Mouse (Mus musculus) midbrain, embryonic 15.5 days (tissue): Measurements from ENCODE around the gene Ackr4. TPM values are rescaled to one million over a fixed set of nuclear protein-coding genes. Genes with fewer than 3 reads are reported as not detected.

Experiments
- ATAC-seq: fragments of 200-750 bp; cut with Nextera tagmentation; replicated peaks from 2 replicates; pipeline ENCODE4 v1.8.0; 2017; ENCODE audit warnings: moderate TSS enrichment
- H3K27ac ChIP-seq: fragments of 300-500 bp; sonication (generic); 2 replicates; pipeline ENCODE4 v1.5.1; 2015; ENCODE audit warnings: mild to moderate bottlenecking, inconsistent platforms
- H3K27me3 ChIP-seq: fragments of 300-500 bp; sonication (generic); replicated peaks from 2 replicates; pipeline ENCODE4 v1.6.1; 2015; ENCODE audit warnings: inconsistent platforms
- H3K36me3 ChIP-seq: fragments of 300-500 bp; sonication (generic); replicated peaks from 2 replicates; pipeline ENCODE4 v1.6.1; 2015; ENCODE audit warnings: inconsistent platforms
- H3K4me1 ChIP-seq: fragments of 300-500 bp; sonication (generic); 2 replicates; pipeline ENCODE4 v1.6.1; 2015; ENCODE audit warnings: inconsistent platforms
- H3K4me2 ChIP-seq: fragments of 300-500 bp; sonication (generic); 2 replicates; pipeline ENCODE4 v1.6.1; 2015; ENCODE audit warnings: inconsistent platforms, mild to moderate bottlenecking, moderate library complexity
- H3K4me3 ChIP-seq: fragments of 300-500 bp; sonication (generic); 2 replicates; pipeline ENCODE4 v1.5.1; 2015; ENCODE audit warnings: mild to moderate bottlenecking, inconsistent platforms
- H3K9ac ChIP-seq: fragments of 300-500 bp; sonication (generic); 2 replicates; pipeline ENCODE4 v1.6.1; 2015; ENCODE audit warnings: mild to moderate bottlenecking, inconsistent platforms
- H3K9me3 ChIP-seq: fragments of 300-500 bp; sonication (generic); 2 replicates; pipeline ENCODE4 v1.6.1; 2016; ENCODE audit warnings: inconsistent platforms
- WGBS: fragments of 180-500 bp; shearing (Covaris S2); methylation state at CpG from one replicate; pipeline ENCODE4 v1.1.7; 2015; ENCODE audit warnings: mixed read lengths; 5-methylcytosine and 5-hydroxymethylcytosine counted together
- polyA plus RNA-seq: library from polyadenylated mRNA; unstranded; fragments of >200 nt; fragmentation: Nextera tagmentation; extraction: Ambion mirVana; gene quantifications from 2 replicates; pipeline ENCODE4 v1.2.1, GENCODE M21; 2015

Ackr4 gene
- 0.80 and 1.1 TPM in 2 replicates for polyA plus RNA-seq

DNA sequence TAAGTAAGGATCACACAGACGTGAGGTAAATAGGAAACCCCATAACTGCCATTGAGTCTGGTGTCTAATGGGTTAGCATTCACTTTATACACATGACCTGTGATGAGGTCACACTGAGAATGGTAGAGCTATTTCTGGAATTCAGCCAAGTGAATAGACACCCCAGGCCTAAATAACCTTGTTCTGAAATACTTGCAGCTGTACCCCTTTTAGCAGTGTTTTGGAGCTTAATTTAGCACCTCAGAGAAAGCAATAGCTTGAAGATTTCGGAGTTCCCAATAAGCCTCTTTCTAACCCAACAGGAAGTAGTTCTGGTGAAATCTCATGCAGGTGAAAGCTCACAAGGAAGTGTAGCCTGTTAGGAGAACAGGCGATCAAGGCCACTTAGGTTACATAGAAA, at the start of gene Ackr4:
Gene Ackr4, minus strand, starts transcription at position 101 of the 400 bp plus-strand sequence.
- H3K27ac ChIP-seq = peak within 1 kb of the TSS; percentile 60
- H3K4me2 ChIP-seq = no peak within 1 kb of the TSS
- WGBS = 74% methylated on average over 3 of the region's 3 CpGs
- ATAC-seq = no peak
- H3K9ac ChIP-seq = no peak within 1 kb of the TSS
- no peaks in the 10 kb centered on the region for H3K36me3 ChIP-seq
- H3K4me1 ChIP-seq = peaks cover 9% of the 10 kb centered on the region; the same call in 1 of the 2 replicates
- no peak within 1 kb of the TSS for H3K4me3 ChIP-seq
- no peaks in the 10 kb centered on the region for H3K9me3 ChIP-seq
- H3K27me3 ChIP-seq = no peaks in the 10 kb centered on the region

DNA sequence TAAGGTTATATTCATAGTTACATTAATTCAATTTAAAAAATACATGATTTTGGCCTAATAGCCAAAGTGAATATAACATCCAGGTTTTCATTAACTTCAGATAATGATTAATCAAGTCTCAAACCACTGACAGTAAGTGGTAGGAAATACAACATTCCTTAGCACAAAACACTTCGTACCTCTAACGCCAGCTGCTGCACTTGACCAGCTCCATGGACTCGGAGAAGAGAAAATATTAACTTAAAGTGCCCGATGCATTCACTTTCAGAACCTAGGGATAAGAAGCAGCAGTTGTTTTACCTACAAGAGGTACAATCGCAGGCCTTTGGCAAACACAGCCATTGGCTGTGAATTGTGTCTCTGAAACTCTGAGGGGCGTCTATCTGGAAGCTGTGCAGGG, 45.6 kb upstream of the Ackr4 start:
- Histone ChIP-seq H3K27me3 (no peaks in the 10 kb centered on the region), H3K4me3 (no peak overlapping the region), H3K9me3 (no peaks in the 10 kb centered on the region), H3K36me3 (peaks cover 46% of the 10 kb centered on the region), H3K9ac (no peak overlapping the region), H3K4me2 (no peak overlapping the region), H3K27ac (no peak overlapping the region), H3K4me1 (no peaks in the 10 kb centered on the region)
- WGBS = 92% methylated on average over 6 of the region's 6 CpGs
- ATAC-seq = no peak

DNA sequence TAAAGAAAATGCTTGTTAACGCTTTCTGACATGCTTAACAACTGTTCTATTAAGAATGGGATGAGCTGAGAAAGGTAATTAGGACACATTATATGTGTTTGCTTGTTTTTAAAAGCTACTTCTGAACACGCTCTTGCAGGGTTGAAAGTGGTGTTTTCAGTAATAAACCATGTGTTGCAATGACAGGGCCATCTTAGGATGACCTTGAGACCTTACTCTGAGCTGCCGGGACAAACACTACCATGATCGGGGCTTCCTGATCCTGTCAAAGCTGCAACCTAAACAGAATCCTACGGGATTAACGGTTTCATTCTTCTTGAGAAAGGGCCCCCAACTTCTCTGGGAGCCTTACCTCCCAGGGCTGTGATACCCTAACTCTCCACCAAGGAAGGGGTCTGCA, 44.9 kb upstream of the Ackr4 start:
- Histone ChIP-seq H3K9ac (no peak overlapping the region), H3K4me2 (no peak overlapping the region), H3K9me3 (no peaks in the 10 kb centered on the region), H3K4me1 (no peaks in the 10 kb centered on the region), H3K27me3 (no peaks in the 10 kb centered on the region), H3K36me3 (peaks cover 42% of the 10 kb centered on the region), H3K4me3 (no peak overlapping the region), H3K27ac (no peak overlapping the region)
- ATAC-seq = no peak
- 93% methylated on average over 6 of the region's 6 CpGs for WGBS

DNA sequence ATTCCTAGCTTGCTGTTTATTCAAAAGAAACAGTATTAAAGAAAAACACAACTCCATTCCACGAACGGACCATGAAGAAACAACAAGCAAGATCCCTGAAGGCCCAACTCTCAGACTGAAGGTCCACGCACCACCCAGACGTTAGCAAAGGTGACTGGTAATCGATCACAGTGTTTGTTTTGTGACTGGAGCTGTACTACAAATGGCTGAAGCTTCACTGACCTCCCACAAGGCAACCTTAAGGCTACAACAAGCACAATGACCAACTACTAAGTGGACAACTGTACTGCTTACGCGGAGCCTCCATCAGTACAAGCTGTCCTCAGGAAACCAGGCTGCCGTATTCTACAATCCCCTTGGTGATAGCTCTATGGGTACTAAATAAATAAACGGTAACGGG, 43.3 kb upstream of the Ackr4 start:
- Histone ChIP-seq H3K9me3 (no peaks in the 10 kb centered on the region), H3K27ac (no peak overlapping the region), H3K36me3 (peaks cover 41% of the 10 kb centered on the region), H3K9ac (no peak overlapping the region), H3K27me3 (no peaks in the 10 kb centered on the region), H3K4me2 (no peak overlapping the region), H3K4me1 (no peaks in the 10 kb centered on the region), H3K4me3 (no peak overlapping the region)
- no peak for ATAC-seq
- WGBS = 94% methylated on average over 10 of the region's 10 CpGs

DNA sequence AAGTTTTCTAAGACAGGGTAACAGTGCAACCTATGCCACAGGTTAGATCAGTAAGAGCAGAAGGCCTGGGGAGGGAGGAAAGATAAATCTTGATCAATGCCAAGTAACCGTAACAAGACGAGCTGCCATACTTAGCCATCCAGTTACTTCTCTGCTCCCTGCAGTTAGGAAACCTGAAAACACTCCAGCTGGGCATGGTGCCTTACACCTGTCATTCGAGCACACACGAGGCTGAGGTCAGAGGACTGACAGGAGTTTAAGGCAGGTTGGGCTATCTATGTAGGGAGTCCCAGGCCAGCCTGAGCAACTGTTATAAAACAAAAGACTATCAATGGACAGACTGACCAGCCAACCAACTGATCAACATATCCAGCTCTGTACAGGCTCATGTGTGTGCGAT, 39.2 kb upstream of the Ackr4 start:
- ATAC-seq = no peak
- Histone ChIP-seq H3K4me3 (no peak overlapping the region), H3K27ac (no peak overlapping the region), H3K4me1 (no peaks in the 10 kb centered on the region), H3K9ac (no peak overlapping the region), H3K9me3 (no peaks in the 10 kb centered on the region), H3K4me2 (no peak overlapping the region), H3K36me3 (peaks cover 45% of the 10 kb centered on the region), H3K27me3 (no peaks in the 10 kb centered on the region)
- WGBS = 93% methylated on average over 5 of the region's 5 CpGs

DNA sequence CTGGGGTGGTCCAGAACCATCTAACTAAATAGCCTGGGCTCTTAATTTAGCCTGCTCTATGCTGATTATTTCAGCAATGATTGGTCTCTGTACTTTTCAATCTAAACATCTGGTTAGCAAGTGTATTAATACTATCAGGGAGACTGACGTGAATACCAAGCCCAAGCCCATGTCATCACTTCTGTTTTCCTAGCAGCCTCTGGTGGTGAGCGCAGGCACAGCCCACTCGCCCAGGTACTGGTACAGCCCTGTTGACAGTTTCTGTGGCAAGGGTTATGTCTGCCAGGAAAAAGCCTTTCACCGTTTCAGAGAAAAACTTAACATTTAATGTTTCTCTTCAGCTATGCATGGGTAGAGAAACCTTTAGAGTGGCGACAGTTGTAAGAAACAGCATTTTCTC, 37.5 kb upstream of the Ackr4 start:
- peaks cover 59% of the 10 kb centered on the region for H3K36me3 ChIP-seq
- no peak overlapping the region for H3K4me2 ChIP-seq
- no peak overlapping the region for H3K9ac ChIP-seq
- H3K4me3 ChIP-seq = no peak overlapping the region
- H3K4me1 ChIP-seq = no peaks in the 10 kb centered on the region
- no peak overlapping the region for H3K27ac ChIP-seq
- H3K9me3 ChIP-seq = no peaks in the 10 kb centered on the region
- WGBS = 90% methylated on average over 5 of the region's 5 CpGs
- ATAC-seq = no peak
- no peaks in the 10 kb centered on the region for H3K27me3 ChIP-seq

DNA sequence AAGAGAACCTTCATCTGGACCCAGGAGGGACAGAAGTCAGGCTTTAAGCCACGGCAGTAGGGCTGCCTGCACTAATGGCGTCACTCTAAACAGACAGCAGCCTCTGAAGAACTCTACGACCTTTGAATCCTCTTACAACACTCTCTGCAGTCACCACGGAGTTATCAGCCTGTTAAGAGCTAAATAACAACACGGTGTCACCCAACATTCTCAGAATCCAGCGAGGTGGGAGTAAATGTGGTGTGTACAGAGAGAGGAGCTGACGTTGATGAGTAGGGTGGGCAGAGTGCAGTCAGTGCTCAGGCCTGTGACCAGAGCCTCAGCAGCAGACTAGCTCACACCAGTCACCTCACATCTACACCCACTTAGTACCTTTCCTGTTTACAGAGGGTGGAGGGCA, 34.4 kb upstream of the Ackr4 start:
- no peak for ATAC-seq
- no peak overlapping the region for H3K27ac ChIP-seq
- WGBS = 89% methylated on average over 7 of the region's 7 CpGs
- H3K4me2 ChIP-seq = no peak overlapping the region
- no peaks in the 10 kb centered on the region for H3K9me3 ChIP-seq
- H3K4me3 ChIP-seq = no peak overlapping the region
- no peak overlapping the region for H3K9ac ChIP-seq
- H3K36me3 ChIP-seq = peaks cover 67% of the 10 kb centered on the region
- H3K4me1 ChIP-seq = no peaks in the 10 kb centered on the region
- H3K27me3 ChIP-seq = no peaks in the 10 kb centered on the region

DNA sequence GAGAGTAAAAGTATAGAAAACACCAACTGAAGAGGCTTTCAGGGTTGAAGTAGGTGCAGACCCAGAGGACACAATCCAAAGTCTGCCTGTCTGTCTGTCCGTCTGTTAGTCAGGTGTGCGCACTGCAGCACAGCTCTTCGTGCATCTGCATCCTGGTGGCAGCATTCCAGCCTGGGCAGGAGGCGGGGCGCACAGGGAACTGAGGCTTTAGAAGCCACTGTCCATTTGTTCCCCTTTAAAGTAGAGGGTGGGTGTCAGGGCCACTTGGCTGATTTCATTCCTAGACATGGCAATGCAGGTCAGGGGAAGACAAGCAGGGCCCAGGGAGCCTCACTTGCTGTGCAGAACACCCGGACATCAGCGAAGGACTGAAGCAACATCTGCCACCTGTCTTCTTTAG, 30.6 kb upstream of the Ackr4 start:
- H3K9ac ChIP-seq = no peak overlapping the region
- H3K27ac ChIP-seq = no peak overlapping the region
- ATAC-seq = no peak

DNA sequence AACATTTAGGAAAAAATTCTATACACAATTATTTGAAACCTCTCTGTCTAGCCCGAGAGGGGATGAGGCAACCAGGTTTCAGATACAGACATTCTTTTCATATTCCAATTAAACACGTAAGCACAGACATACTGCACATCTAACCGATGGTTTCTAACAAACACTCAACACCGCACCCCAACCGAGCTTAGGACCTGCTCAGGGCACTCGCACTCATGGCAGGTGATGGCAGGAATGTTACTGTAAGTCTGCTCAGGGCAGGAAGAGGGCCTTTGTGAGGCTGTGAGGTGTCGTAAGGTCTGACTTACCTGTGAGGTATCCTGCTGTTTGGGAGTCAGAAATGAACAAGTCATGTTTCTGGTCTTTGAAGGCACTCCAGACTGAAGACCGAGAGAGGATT, 29.8 kb upstream of the Ackr4 start:
- no peak overlapping the region for H3K4me2 ChIP-seq
- no peak overlapping the region for H3K27ac ChIP-seq
- H3K4me3 ChIP-seq = no peak overlapping the region
- no peaks in the 10 kb centered on the region for H3K9me3 ChIP-seq
- no peaks in the 10 kb centered on the region for H3K27me3 ChIP-seq
- 96% methylated on average over 8 of the region's 8 CpGs for WGBS
- no peak overlapping the region for H3K9ac ChIP-seq
- no peak for ATAC-seq
- H3K36me3 ChIP-seq = peaks cover 78% of the 10 kb centered on the region
- H3K4me1 ChIP-seq = no peaks in the 10 kb centered on the region

More for the DNA sequence above, 30.6 kb upstream of the Ackr4 start:
- Histone ChIP-seq H3K4me1 (no peaks in the 10 kb centered on the region), H3K4me3 (no peak overlapping the region), H3K36me3 (peaks cover 79% of the 10 kb centered on the region), H3K27me3 (no peaks in the 10 kb centered on the region), H3K9me3 (no peaks in the 10 kb centered on the region), H3K4me2 (no peak overlapping the region)
- 95% methylated on average over 7 of the region's 7 CpGs for WGBS

DNA sequence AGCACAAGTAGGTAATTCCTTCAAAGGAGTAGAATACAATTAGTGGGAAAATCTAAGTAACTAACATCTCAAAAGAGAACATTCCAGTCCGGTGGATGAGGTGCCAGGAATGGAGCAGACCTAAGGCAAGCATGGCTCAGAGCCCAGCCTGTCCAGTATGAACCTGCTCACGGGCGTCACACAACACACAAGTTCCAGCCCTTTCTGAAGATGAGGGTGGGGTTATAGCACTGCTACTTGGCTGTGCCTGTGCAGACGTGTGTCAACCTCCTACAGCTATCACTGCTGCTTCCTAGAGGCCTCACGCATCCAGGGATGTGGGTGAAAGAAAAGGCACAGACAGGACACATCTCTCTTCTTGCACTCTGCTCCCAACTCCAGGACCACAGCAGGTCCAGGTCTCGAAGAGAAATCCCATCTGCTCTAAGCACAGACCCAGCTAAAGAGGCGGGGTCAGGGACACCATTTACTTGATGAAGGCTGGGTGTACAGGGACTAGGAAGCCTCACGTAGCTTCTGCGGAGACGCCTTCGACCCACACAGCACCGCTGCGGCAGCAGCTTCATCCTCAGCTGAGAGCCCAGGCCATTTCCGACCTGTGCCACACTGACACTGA, 28.5 kb upstream of the Ackr4 start:
- Histone ChIP-seq H3K27ac (no peak overlapping the region), H3K36me3 (peaks cover 75% of the 10 kb centered on the region), H3K4me1 (no peaks in the 10 kb centered on the region), H3K9ac (no peak overlapping the region), H3K27me3 (no peaks in the 10 kb centered on the region), H3K4me2 (no peak overlapping the region), H3K4me3 (no peak overlapping the region), H3K9me3 (no peaks in the 10 kb centered on the region)
- ATAC-seq = no peak
- 97% methylated on average over 14 of the region's 14 CpGs for WGBS

DNA sequence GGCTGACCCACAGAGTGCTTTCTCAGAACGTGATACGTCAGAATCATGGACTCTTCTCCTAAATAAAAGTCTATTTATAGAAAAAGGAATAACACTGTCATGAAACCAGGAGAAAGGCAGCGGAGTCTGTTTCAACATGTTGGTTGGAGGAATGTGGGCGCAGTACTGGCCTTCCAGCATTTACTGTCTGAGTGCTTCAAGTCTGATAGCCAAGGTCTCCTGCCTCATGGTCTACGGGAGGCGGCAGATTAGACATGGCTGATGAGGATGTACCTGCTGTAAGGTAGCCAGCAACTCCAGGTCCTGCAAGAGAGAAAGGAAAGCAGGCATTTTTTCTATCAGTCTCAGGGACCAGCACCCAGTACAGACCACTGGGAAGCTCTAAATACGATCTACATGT, 25.4 kb upstream of the Ackr4 start:
- 97% methylated on average over 7 of the region's 7 CpGs for WGBS
- Histone ChIP-seq H3K27ac (no peak overlapping the region), H3K27me3 (no peaks in the 10 kb centered on the region), H3K36me3 (peaks cover 60% of the 10 kb centered on the region), H3K9ac (no peak overlapping the region), H3K4me1 (no peaks in the 10 kb centered on the region), H3K4me2 (no peak overlapping the region), H3K9me3 (no peaks in the 10 kb centered on the region), H3K4me3 (no peak overlapping the region)
- no peak for ATAC-seq

DNA sequence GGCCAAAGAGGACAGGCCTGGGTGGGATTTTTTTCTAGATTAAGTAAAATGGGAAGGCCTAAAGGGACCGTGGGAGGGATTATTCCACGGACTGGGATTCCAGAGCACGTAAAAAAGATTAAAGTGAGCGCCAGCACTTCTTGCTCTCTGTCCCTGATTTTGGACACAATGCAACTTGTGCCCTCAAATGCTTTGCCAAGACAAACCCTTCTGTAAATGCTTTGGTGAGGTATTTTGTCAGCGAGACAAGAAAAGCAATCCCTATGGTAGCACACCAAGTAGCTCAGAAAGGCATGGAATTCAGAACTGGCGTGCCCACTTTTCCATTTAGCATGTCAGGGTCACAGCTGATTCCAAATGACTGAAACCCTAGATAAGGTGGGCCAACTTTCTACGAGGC, 22.2 kb upstream of the Ackr4 start:
- 92% methylated on average over 7 of the region's 7 CpGs for WGBS
- no peak for ATAC-seq
- H3K4me3 ChIP-seq = no peak overlapping the region
- H3K27me3 ChIP-seq = no peaks in the 10 kb centered on the region
- H3K4me2 ChIP-seq = no peak overlapping the region
- H3K4me1 ChIP-seq = no peaks in the 10 kb centered on the region
- peaks cover 36% of the 10 kb centered on the region for H3K36me3 ChIP-seq
- no peak overlapping the region for H3K9ac ChIP-seq
- H3K9me3 ChIP-seq = no peaks in the 10 kb centered on the region
- H3K27ac ChIP-seq = no peak overlapping the region

DNA sequence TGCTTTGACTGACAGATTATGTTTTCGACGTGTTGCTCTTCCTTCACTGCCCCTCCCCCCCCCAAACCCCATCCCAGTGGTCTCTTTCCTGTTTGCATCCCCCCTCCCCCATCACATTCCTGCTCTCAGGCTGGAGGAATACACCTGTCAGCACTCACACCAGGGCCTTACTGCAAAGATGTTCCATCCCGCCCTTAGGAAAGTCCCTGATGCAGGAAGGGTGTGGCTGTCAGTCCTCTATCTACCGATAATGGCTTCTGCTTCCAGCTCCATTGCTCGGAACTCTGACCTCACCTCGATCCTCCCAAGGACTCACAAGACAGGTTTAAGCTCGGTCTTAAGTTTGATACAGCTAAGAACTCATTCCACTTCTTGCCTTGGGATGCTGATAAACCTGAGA, 19.9 kb upstream of the Ackr4 start:
- H3K36me3 ChIP-seq = peaks cover 16% of the 10 kb centered on the region
- 86% methylated on average over 7 of the region's 7 CpGs for WGBS
- H3K9ac ChIP-seq = no peak overlapping the region
- ATAC-seq = no peak
- no peaks in the 10 kb centered on the region for H3K4me1 ChIP-seq
- H3K27me3 ChIP-seq = no peaks in the 10 kb centered on the region
- H3K4me3 ChIP-seq = no peak overlapping the region
- H3K27ac ChIP-seq = no peak overlapping the region
- H3K9me3 ChIP-seq = no peaks in the 10 kb centered on the region
- no peak overlapping the region for H3K4me2 ChIP-seq
